Mouse (Mus musculus): ENCODE data around the gene Wdr37. TPM values are rescaled to one million over a fixed set of nuclear protein-coding genes. Genes with fewer than 3 reads are reported as not detected.
"Not testable (repeated sequence)": the region's sequence is repeated elsewhere in the genome, so short reads cannot be mapped to it uniquely, and the experiment has no call there.

Gene Wdr37
- polyA plus RNA-seq, 1 experiment from 2014 or later = 7.7 TPM

DNA sequence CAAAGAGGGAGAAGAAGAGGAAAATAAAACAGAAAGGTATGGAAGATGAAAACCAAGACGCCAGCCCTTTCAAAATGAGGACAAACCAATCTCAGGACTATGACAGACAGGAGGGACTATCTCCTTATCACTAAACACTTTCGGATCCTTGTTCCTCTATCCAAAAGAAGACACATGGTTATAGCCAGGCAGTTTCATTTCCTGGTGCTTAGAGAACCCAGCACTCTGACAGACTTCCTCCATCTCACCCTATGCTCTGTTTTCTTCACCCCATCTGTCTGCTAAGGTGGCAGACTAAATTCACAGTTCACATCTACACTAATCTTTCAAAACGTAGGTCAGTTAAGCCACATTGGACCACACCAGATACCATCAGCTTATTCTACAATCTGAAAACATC is 29.4 kb downstream of the Wdr37 start:
- Histone ChIP-seq H3K4me3 (ENCODE audit: low read depth, low read length) (no peak overlapping the region), H3K27ac (ENCODE audit: low read depth, low read length) (no peak overlapping the region), H3K36me3 (ENCODE audit: control insufficient read depth, insufficient read depth) (peaks cover 52% of the 10 kb centered on the region), H3K27me3 (replicated peaks; ENCODE audit: control insufficient read depth, insufficient read depth, low read length) (no peaks in the 10 kb centered on the region), H3K9me3 (ENCODE audit: control insufficient read depth) (no peaks in the 10 kb centered on the region), H3K9ac (ENCODE audit: low read depth, low read length) (no peak overlapping the region), H3K4me1 (replicated peaks; ENCODE audit: control insufficient read depth, insufficient read depth, low read length) (no peaks in the 10 kb centered on the region), H3K4me2 (replicated peaks; ENCODE audit: low read depth) (no peak overlapping the region)
- no peak for ATAC-seq
- TF ChIP-seq CTCF (IDR thresholded peaks at IDR 0.05; ENCODE audit: low read depth) = no peak
- WGBS = 93% methylated on average over 3 of the region's 3 CpGs

DNA sequence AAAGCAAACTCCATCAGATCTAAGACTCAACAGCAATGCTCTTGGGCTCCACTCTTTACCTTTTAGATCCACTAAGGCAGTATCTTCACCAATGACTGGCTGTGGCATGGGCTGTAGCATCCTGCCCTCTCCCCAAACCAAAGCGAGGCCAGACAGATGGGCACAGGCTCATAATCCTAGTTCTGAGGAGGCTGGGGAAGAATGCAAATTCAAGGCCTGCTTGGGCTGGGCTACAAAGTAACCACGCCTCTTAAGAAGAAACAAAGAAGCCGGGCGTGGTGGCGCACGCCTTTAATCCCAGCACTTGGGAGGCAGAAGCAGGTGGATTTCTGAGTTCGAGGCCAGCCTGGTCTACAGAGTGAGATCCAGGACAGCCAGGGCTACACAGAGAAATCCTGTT is 29.9 kb downstream of the Wdr37 start:
- H3K9me3 ChIP-seq (ENCODE audit: control insufficient read depth); H3K4me2 ChIP-seq (replicated peaks; ENCODE audit: low read depth); H3K4me3 ChIP-seq (ENCODE audit: low read depth, low read length); H3K27me3 ChIP-seq (replicated peaks; ENCODE audit: control insufficient read depth, insufficient read depth, low read length); H3K4me1 ChIP-seq (replicated peaks; ENCODE audit: control insufficient read depth, insufficient read depth, low read length); H3K9ac ChIP-seq (ENCODE audit: low read depth, low read length); H3K27ac ChIP-seq (ENCODE audit: low read depth, low read length); ATAC-seq: not testable (repeated sequence)
- 94% methylated on average over 7 of the region's 7 CpGs for WGBS
- peaks cover 49% of the 10 kb centered on the region for H3K36me3 ChIP-seq (ENCODE audit: control insufficient read depth, insufficient read depth)

DNA sequence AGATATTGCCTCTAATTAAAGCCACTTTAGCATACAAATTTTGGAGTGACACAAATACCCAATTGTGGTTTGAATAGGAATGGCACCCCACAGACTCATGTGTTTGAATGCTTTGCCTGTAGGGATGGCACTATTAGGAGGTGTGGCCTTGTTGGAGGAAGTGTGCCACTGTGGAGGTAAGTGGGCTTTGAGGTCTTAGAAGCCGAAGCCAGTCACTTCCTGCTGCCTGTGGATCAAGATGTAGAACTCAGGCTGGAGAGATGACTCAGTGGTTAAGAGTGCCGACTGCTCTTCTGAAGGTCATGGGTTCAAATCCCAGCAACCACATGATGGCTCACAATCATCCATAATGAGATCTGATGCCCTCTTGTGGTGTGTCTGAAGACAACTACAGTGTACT is 30.8 kb downstream of the Wdr37 start:
- no peak overlapping the region for H3K27ac ChIP-seq (ENCODE audit: low read depth, low read length)
- no peak overlapping the region for H3K9ac ChIP-seq (ENCODE audit: low read depth, low read length)
- no peak for TF ChIP-seq CTCF (IDR thresholded peaks at IDR 0.05; ENCODE audit: low read depth)
- no peaks in the 10 kb centered on the region for H3K27me3 ChIP-seq (replicated peaks; ENCODE audit: control insufficient read depth, insufficient read depth, low read length)
- H3K4me2 ChIP-seq (replicated peaks; ENCODE audit: low read depth) = no peak overlapping the region
- ATAC-seq = no peak
- no peaks in the 10 kb centered on the region for H3K9me3 ChIP-seq (ENCODE audit: control insufficient read depth)
- H3K36me3 ChIP-seq (ENCODE audit: control insufficient read depth, insufficient read depth) = peaks cover 50% of the 10 kb centered on the region
- H3K4me1 ChIP-seq (replicated peaks; ENCODE audit: control insufficient read depth, insufficient read depth, low read length) = no peaks in the 10 kb centered on the region
- 78% methylated on average over 2 of the region's 2 CpGs for WGBS
- no peak overlapping the region for H3K4me3 ChIP-seq (ENCODE audit: low read depth, low read length)

DNA sequence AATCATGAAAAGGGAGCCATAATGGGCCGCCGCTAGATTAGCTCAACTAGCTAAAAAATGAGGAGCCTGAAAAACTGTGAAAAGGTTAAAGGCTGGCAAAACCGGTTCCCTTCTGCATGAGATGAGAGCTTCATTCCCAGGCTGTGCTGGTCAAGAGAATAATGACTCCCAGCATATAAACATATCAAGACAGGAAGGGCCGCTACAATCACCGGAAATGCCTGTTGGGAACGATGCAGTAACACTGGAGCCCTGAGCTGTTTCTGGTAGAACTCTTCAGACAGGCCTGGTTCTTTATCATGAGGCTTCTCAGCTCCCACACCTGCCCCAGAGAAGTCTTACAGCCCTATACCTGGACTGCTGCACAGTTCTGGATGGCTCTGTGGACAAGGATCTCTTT is 31.8 kb downstream of the Wdr37 start:
- H3K36me3 ChIP-seq (ENCODE audit: control insufficient read depth, insufficient read depth) = peaks cover 48% of the 10 kb centered on the region
- no peak overlapping the region for H3K9ac ChIP-seq (ENCODE audit: low read depth, low read length)
- H3K4me2 ChIP-seq (replicated peaks; ENCODE audit: low read depth) = no peak overlapping the region
- no peaks in the 10 kb centered on the region for H3K27me3 ChIP-seq (replicated peaks; ENCODE audit: control insufficient read depth, insufficient read depth, low read length)
- H3K4me1 ChIP-seq (replicated peaks; ENCODE audit: control insufficient read depth, insufficient read depth, low read length) = no peaks in the 10 kb centered on the region
- 74% methylated on average over 6 of the region's 6 CpGs for WGBS
- no peak for TF ChIP-seq CTCF (IDR thresholded peaks at IDR 0.05; ENCODE audit: low read depth)
- ATAC-seq = no peak
- peak overlapping the region; percentile 52 for H3K27ac ChIP-seq (ENCODE audit: low read depth, low read length)
- H3K4me3 ChIP-seq (ENCODE audit: low read depth, low read length) = no peak overlapping the region
- H3K9me3 ChIP-seq (ENCODE audit: control insufficient read depth) = no peaks in the 10 kb centered on the region

DNA sequence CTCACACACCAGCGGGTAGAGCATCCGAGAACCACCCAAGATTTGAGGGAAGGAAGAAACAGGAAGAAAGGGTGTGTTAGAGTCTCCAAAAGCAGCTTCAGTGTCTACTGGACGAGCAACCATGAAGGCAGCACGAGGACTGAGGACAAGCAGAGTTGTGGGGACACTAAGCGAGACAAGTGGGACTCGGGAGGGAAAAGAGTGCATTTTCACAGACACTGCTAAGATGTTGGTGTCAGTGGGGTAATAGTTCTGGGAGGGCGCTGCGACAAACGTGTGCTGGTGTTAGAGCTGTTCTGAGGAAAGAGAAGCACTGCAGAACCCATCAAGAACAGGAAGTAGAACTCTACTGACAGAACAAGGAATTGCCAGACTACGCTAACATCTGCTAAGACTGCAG is 32.6 kb downstream of the Wdr37 start:
- H3K4me1 ChIP-seq (replicated peaks; ENCODE audit: control insufficient read depth, insufficient read depth, low read length) = no peaks in the 10 kb centered on the region
- no peaks in the 10 kb centered on the region for H3K27me3 ChIP-seq (replicated peaks; ENCODE audit: control insufficient read depth, insufficient read depth, low read length)
- WGBS = 88% methylated on average over 10 of the region's 10 CpGs
- no peak for TF ChIP-seq CTCF (IDR thresholded peaks at IDR 0.05; ENCODE audit: low read depth)
- no peak for ATAC-seq
- H3K27ac ChIP-seq (ENCODE audit: low read depth, low read length) = peak overlapping the region; percentile 41; the same call in 1 of the 2 replicates
- no peak overlapping the region for H3K4me2 ChIP-seq (replicated peaks; ENCODE audit: low read depth)
- peaks cover 55% of the 10 kb centered on the region for H3K36me3 ChIP-seq (ENCODE audit: control insufficient read depth, insufficient read depth)
- no peak overlapping the region for H3K9ac ChIP-seq (ENCODE audit: low read depth, low read length)
- H3K9me3 ChIP-seq (ENCODE audit: control insufficient read depth) = no peaks in the 10 kb centered on the region
- H3K4me3 ChIP-seq (ENCODE audit: low read depth, low read length) = no peak overlapping the region

DNA sequence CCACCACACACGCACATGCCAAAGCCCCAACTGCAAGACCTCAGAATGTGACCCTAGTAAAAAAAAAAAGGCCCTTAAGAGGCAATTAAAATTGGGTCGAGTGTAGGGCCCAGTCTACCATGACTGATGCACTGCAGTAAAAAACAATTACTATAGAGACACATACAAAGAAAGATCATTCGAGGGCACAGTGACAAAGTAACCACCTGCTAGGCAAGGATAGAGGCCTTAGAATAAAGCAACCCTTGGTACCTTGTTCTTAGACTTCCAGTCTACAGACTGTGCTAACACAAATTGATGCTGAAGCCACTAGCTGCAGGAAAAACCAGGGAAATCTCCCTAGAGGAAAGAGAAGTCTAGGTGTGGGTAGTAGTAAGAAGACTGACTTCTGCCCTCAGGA is 33.3 kb downstream of the Wdr37 start:
- H3K4me3 ChIP-seq (ENCODE audit: low read depth, low read length) = no peak overlapping the region
- H3K4me2 ChIP-seq (replicated peaks; ENCODE audit: low read depth) = no peak overlapping the region
- ATAC-seq = no peak
- no peak overlapping the region for H3K27ac ChIP-seq (ENCODE audit: low read depth, low read length)
- no peaks in the 10 kb centered on the region for H3K4me1 ChIP-seq (replicated peaks; ENCODE audit: control insufficient read depth, insufficient read depth, low read length)
- no peaks in the 10 kb centered on the region for H3K27me3 ChIP-seq (replicated peaks; ENCODE audit: control insufficient read depth, insufficient read depth, low read length)
- TF ChIP-seq CTCF (IDR thresholded peaks at IDR 0.05; ENCODE audit: low read depth) = no peak
- 71% methylated on average over 3 of the region's 3 CpGs for WGBS
- peaks cover 62% of the 10 kb centered on the region for H3K36me3 ChIP-seq (ENCODE audit: control insufficient read depth, insufficient read depth)
- no peak overlapping the region for H3K9ac ChIP-seq (ENCODE audit: low read depth, low read length)
- H3K9me3 ChIP-seq (ENCODE audit: control insufficient read depth) = no peaks in the 10 kb centered on the region

DNA sequence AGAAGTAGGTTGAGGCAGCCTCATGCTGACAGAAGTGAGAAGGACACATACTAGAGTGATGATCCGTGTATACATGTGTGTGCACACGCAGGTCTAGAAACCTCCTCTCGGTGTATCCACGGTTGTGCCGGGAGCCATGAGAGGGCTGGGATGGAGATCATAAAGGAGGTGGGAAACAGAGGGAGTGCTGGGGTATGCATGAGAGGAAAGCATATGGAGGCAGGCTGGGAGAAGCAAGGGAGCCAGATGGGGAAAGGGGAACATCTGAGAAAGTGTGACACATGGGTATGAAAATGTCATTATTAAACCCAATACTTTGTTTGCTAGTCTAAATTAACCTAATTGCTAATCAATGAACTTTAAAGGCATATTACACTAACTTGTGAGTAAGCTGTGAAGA is 37.1 kb downstream of the Wdr37 start:
- Histone ChIP-seq H3K27ac (ENCODE audit: low read depth, low read length) (no peak overlapping the region), H3K36me3 (ENCODE audit: control insufficient read depth, insufficient read depth) (peaks cover 57% of the 10 kb centered on the region), H3K4me3 (ENCODE audit: low read depth, low read length) (no peak overlapping the region), H3K4me2 (replicated peaks; ENCODE audit: low read depth) (no peak overlapping the region), H3K27me3 (replicated peaks; ENCODE audit: control insufficient read depth, insufficient read depth, low read length) (no peaks in the 10 kb centered on the region), H3K4me1 (replicated peaks; ENCODE audit: control insufficient read depth, insufficient read depth, low read length) (no peaks in the 10 kb centered on the region), H3K9ac (ENCODE audit: low read depth, low read length) (no peak overlapping the region), H3K9me3 (ENCODE audit: control insufficient read depth) (no peaks in the 10 kb centered on the region)
- no peak for TF ChIP-seq CTCF (IDR thresholded peaks at IDR 0.05; ENCODE audit: low read depth)
- ATAC-seq = no peak
- WGBS = 93% methylated on average over 5 of the region's 5 CpGs
